Mouse (Mus musculus) intestine, embryonic 16.5 days (tissue): ENCODE measurements around the gene Zan. TPM values are rescaled to one million over a fixed set of nuclear protein-coding genes. Genes with fewer than 3 reads are reported as not detected.
A peak's percentile ranks its signal among the peaks of the same experiment; 100 is the strongest.

Experiments
- ATAC-seq: fragments of 200-750 bp; cut with Nextera tagmentation; 2 replicates; pipeline ENCODE4 v1.8.0; 2017; ENCODE audit warnings: moderate TSS enrichment, moderate library complexity
- H3K27ac ChIP-seq: fragments of 300-500 bp; sonication (generic); 2 replicates; pipeline ENCODE4 v1.5.1; 2014; ENCODE audit warnings: mild to moderate bottlenecking, low read length
- H3K27me3 ChIP-seq: fragments of 300-500 bp; sonication (generic); replicated peaks from 2 replicates; pipeline ENCODE4 v1.6.1; 2014; ENCODE audit warnings: low read length, control low read depth, mixed read lengths; ENCODE audit not compliant: control insufficient read depth, insufficient read depth
- H3K36me3 ChIP-seq: fragments of 300-500 bp; sonication (generic); 2 replicates; pipeline ENCODE4 v1.6.1; 2014; ENCODE audit warnings: low read length, control low read depth; ENCODE audit not compliant: control insufficient read depth, insufficient read depth
- H3K4me1 ChIP-seq: fragments of 300-500 bp; sonication (generic); 2 replicates; pipeline ENCODE4 v1.6.1; 2014; ENCODE audit warnings: low read length, control low read depth, mixed read lengths; ENCODE audit not compliant: control insufficient read depth, insufficient read depth
- H3K4me2 ChIP-seq: fragments of 300-500 bp; sonication (generic); 2 replicates; pipeline ENCODE4 v1.6.1; 2014; ENCODE audit warnings: low read depth, low read length, control low read depth
- H3K4me3 ChIP-seq: fragments of 300-500 bp; sonication (generic); 2 replicates; pipeline ENCODE4 v1.5.1; 2014; ENCODE audit warnings: mild to moderate bottlenecking, low read length
- H3K9ac ChIP-seq: fragments of 300-500 bp; sonication (generic); 2 replicates; pipeline ENCODE4 v1.6.1; 2014; ENCODE audit warnings: low read depth, low read length
- H3K9me3 ChIP-seq: fragments of 300-500 bp; sonication (generic); 2 replicates; pipeline ENCODE4 v1.6.1; 2016; ENCODE audit warnings: low read length, control low read depth; ENCODE audit not compliant: control insufficient read depth
- WGBS: fragments of 180-500 bp; shearing (Covaris S2); extraction: QIAGEN DNeasy Blood & Tissue Kit; methylation state at CpG from one replicate; pipeline ENCODE4 v1.1.7; 2014; 5-methylcytosine and 5-hydroxymethylcytosine counted together
- polyA plus RNA-seq: library from polyadenylated mRNA; unstranded; fragments of >200 nt; fragmentation: Nextera tagmentation; extraction: Ambion mirVana; gene quantifications from 2 replicates; pipeline ENCODE4 v1.2.1, GENCODE M21; 2015

Gene Zan
- polyA plus RNA-seq, 1 experiment from 2014 or later, result 0.89 TPM

GRCm38 (mm10) chr5:137518436-137518835 is 41.6 kb upstream of the Zan start, which contains the start of gene Gigyf1:
Gene Gigyf1 (plus strand): TSS chr5:137518548.
- H3K4me3 ChIP-seq, result no peak within 1 kb of the TSS
- ATAC-seq, result no peak
- H3K27ac ChIP-seq, result no peak within 1 kb of the TSS
- no peak within 1 kb of the TSS for H3K4me2 ChIP-seq
- H3K27me3 ChIP-seq, result no peaks in the 10 kb centered on the region
- H3K9me3 ChIP-seq, result no peaks in the 10 kb centered on the region
- peaks cover 5% of the 10 kb centered on the region; the same call in 1 of the 2 replicates for H3K4me1 ChIP-seq
- no peak within 1 kb of the TSS for H3K9ac ChIP-seq
- 80% methylated on average over 5 of the region's 5 CpGs for WGBS
- H3K36me3 ChIP-seq, result peaks cover 31% of the 10 kb centered on the region

GRCm38 (mm10) chr5:137514811-137515210 is 37.9 kb upstream of the Zan start:
- ATAC-seq, result no peak
- Histone ChIP-seq H3K27me3 (no peaks in the 10 kb centered on the region), H3K27ac (no peak overlapping the region), H3K4me1 (peaks cover 27% of the 10 kb centered on the region), H3K4me3 (no peak overlapping the region), H3K36me3 (peaks cover 11% of the 10 kb centered on the region), H3K9me3 (no peaks in the 10 kb centered on the region), H3K9ac (no peak overlapping the region), H3K4me2 (no peak overlapping the region)
- WGBS, result 85% methylated on average over 3 of the region's 3 CpGs

- Histone ChIP-seq H3K9ac (no peak overlapping the region), H3K27me3 (no peaks in the 10 kb centered on the region), H3K36me3 (peaks cover 9% of the 10 kb centered on the region), H3K4me1 (peaks cover 27% of the 10 kb centered on the region), H3K4me2 (no peak overlapping the region), H3K4me3 (no peak overlapping the region), H3K27ac (no peak overlapping the region), H3K9me3 (no peaks in the 10 kb centered on the region)
- no peak for ATAC-seq
- 84% methylated on average over 12 of the region's 12 CpGs for WGBS
These were observed 37.3 kb upstream of the Zan start for GRCm38 (mm10) chr5:137513951-137514721.

- Histone ChIP-seq H3K4me1 (peaks cover 27% of the 10 kb centered on the region), H3K27me3 (no peaks in the 10 kb centered on the region)
- 77% methylated on average over 11 of the region's 11 CpGs for WGBS
These were observed 36.3 kb upstream of the Zan start for GRCm38 (mm10) chr5:137512847-137513794.

GRCm38 (mm10) chr5:137511706-137512105 is 34.8 kb upstream of the Zan start:
- WGBS, result 48% methylated on average over 3 of the region's 3 CpGs
- H3K9me3 ChIP-seq, result no peaks in the 10 kb centered on the region
- no peaks in the 10 kb centered on the region for H3K27me3 ChIP-seq
- ATAC-seq, result no peak
- H3K4me1 ChIP-seq, result peaks cover 27% of the 10 kb centered on the region
- peak overlapping the region; percentile 99; the same call in 1 of the 2 replicates for H3K9ac ChIP-seq
- H3K4me3 ChIP-seq, result peak overlapping the region; percentile 95
- no peak overlapping the region for H3K27ac ChIP-seq
- no peaks in the 10 kb centered on the region for H3K36me3 ChIP-seq
- peak overlapping the region; percentile 87 for H3K4me2 ChIP-seq

More at GRCm38 (mm10) chr5:137512847-137513794, 36.3 kb upstream of the Zan start:
- Histone ChIP-seq H3K4me3 (no peak overlapping the region), H3K4me2 (no peak overlapping the region), H3K36me3 (no peaks in the 10 kb centered on the region), H3K9ac (peak overlapping the region; percentile 29; the same call in 1 of the 2 replicates), H3K27ac (no peak overlapping the region), H3K9me3 (no peaks in the 10 kb centered on the region)
- ATAC-seq, result no peak

- Histone ChIP-seq H3K4me2 (peak overlapping the region; percentile 87), H3K27me3 (no peaks in the 10 kb centered on the region), H3K4me3 (peak overlapping the region; percentile 95), H3K4me1 (peaks cover 27% of the 10 kb centered on the region), H3K9me3 (no peaks in the 10 kb centered on the region), H3K36me3 (no peaks in the 10 kb centered on the region), H3K9ac (peak overlapping the region; percentile 99), H3K27ac (peak overlapping the region; percentile 78)
- peak; percentile 52 for ATAC-seq
- WGBS, result under 1% methylated on average over 62 of the region's 83 CpGs
These were observed 33.9 kb upstream of the Zan start for GRCm38 (mm10) chr5:137510573-137511390.

- ATAC-seq, result peak; percentile 80
- Histone ChIP-seq H3K4me2 (peak overlapping the region; percentile 60), H3K9ac (peak overlapping the region; percentile 99), H3K4me3 (peak overlapping the region; percentile 95), H3K9me3 (no peaks in the 10 kb centered on the region), H3K4me1 (peaks cover 27% of the 10 kb centered on the region), H3K36me3 (no peaks in the 10 kb centered on the region), H3K27me3 (no peaks in the 10 kb centered on the region), H3K27ac (peak overlapping the region; percentile 78)
- 2% methylated on average over 27 of the region's 52 CpGs for WGBS
These were observed 33.2 kb upstream of the Zan start for GRCm38 (mm10) chr5:137510014-137510501.

- H3K9ac ChIP-seq, result no peak overlapping the region
- peaks cover 14% of the 10 kb centered on the region for H3K4me1 ChIP-seq
- no peak overlapping the region for H3K4me2 ChIP-seq
- no peaks in the 10 kb centered on the region for H3K9me3 ChIP-seq
- no peak for ATAC-seq
- H3K27me3 ChIP-seq, result no peaks in the 10 kb centered on the region
- no peak overlapping the region for H3K4me3 ChIP-seq
- H3K27ac ChIP-seq, result no peak overlapping the region
- WGBS, result 82% methylated on average over 6 of the region's 6 CpGs
- H3K36me3 ChIP-seq, result no peaks in the 10 kb centered on the region
These were observed 27.2 kb upstream of the Zan start for GRCm38 (mm10) chr5:137504041-137504440.
